Mouse (Mus musculus) embryonic fibroblast, embryonic 13.5 days (primary cell): ENCODE results near the gene Ccdc97. TPM values are rescaled to one million over a fixed set of nuclear protein-coding genes. Genes with fewer than 3 reads are reported as not detected.
A peak's percentile ranks its signal among the peaks of the same experiment; 100 is the strongest.

Experiments
- H3K27ac ChIP-seq: 2 replicates; pipeline ENCODE4 v1.5.1; 2012; ENCODE audit warnings: low read length, control low read depth, inconsistent platforms; ENCODE audit not compliant: insufficient read depth
- H3K4me1 ChIP-seq: 2 replicates; pipeline ENCODE4 v1.6.1; 2011; ENCODE audit warnings: low read length; ENCODE audit not compliant: control insufficient read depth, insufficient read depth
- H3K4me3 ChIP-seq: 2 replicates; pipeline ENCODE4 v1.5.1; 2011; ENCODE audit warnings: mild to moderate bottlenecking, control low read depth, low read length; ENCODE audit not compliant: insufficient read depth
- CTCF ChIP-seq: IDR thresholded peaks from 2 replicates; pipeline ENCODE4 v1.5.1; 2011; ENCODE audit warnings: mild to moderate bottlenecking, control low read depth, low read length, moderate library complexity, borderline replicate concordance; ENCODE audit not compliant: insufficient read depth
- POLR2A ChIP-seq: IDR thresholded peaks from 2 replicates; pipeline ENCODE4 v1.6.1; 2011; ENCODE audit warnings: low read depth, mild to moderate bottlenecking, control low read depth, low read length, moderate library complexity
- polyA plus RNA-seq: library from polyadenylated mRNA; stranded (reverse); fragments of >200 nt; gene quantifications from 2 replicates; pipeline ENCODE4 v1.2.4, GENCODE M21; 2011; ENCODE audit warnings: low read depth; ENCODE audit not compliant: missing spikeins, insufficient read length

Ccdc97 gene
- polyA plus RNA-seq, 1 experiment = 32.0 TPM

DNA sequence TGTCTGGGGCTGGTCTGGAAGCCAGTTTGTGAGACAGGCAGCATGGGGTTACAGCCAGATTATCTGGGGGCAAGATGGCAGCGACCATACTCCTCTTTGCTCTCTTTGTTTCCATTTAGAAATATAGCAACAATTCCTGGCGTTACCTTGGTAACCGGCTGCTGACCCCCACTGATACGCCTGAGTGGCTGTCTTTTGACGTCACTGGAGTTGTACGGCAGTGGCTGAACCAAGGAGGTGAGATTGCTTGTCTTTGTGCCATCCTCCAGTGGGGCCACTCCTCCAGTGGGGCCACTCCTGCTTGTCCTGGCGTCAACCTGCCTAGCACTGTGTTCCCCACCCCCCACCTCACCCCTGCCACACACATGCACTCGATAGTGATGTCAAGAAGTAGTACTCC lies 24.8 kb downstream of the Ccdc97 start:
- Histone ChIP-seq H3K4me3 (no peak overlapping the region), H3K4me1 (no peaks in the 10 kb centered on the region), H3K27ac (no peak overlapping the region)
- TF ChIP-seq CTCF (no peak), POLR2A (no peak)

DNA sequence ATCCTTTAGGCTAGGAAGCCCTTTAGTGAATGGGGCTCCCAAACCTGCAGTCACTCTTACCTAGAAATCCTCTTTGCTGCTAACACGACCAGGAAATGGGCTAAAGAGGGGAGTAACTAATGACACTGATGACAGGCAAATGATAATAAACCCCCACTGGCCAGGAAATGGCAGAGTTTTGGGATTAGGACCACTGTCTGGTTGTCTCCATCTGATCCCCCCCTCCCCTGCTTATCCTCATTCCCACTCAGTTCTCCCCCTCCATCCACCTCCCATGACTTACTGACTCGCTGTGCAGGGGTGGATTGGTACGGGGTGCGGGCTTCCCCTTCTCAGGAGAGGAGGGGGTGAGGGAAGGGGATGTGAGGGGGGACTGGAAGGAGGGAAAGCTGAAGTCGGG lies 28.8 kb downstream of the Ccdc97 start:
- TF ChIP-seq CTCF (no peak), POLR2A (no peak)
- peak overlapping the region; percentile 94; the same call in 1 of the 2 replicates for H3K4me3 ChIP-seq
- H3K4me1 ChIP-seq = no peaks in the 10 kb centered on the region
- H3K27ac ChIP-seq = no peak overlapping the region; the same call in 1 of the 2 replicates

DNA sequence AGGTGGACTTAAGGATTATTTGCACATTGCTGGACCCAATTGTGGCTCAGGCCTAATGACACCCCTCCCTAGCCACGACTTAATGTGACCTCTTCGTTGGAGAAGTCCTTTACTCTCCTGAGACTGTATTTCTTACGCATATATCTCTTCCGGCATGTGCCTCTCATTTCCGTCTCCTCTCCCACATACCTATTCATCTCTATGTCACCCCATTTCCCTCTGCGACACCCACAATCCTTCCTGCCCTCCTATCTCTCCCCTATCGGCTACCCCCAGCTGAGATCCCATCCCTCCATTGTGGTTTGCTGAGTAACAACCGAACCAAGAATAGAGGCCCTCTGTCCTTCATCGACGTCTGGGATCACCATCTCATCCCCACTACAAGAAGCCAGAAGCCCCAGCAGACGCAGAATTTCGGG lies 29.3 kb downstream of the Ccdc97 start:
- TF ChIP-seq POLR2A (no peak), CTCF (no peak)
- peak overlapping the region; percentile 22 for H3K27ac ChIP-seq

DNA sequence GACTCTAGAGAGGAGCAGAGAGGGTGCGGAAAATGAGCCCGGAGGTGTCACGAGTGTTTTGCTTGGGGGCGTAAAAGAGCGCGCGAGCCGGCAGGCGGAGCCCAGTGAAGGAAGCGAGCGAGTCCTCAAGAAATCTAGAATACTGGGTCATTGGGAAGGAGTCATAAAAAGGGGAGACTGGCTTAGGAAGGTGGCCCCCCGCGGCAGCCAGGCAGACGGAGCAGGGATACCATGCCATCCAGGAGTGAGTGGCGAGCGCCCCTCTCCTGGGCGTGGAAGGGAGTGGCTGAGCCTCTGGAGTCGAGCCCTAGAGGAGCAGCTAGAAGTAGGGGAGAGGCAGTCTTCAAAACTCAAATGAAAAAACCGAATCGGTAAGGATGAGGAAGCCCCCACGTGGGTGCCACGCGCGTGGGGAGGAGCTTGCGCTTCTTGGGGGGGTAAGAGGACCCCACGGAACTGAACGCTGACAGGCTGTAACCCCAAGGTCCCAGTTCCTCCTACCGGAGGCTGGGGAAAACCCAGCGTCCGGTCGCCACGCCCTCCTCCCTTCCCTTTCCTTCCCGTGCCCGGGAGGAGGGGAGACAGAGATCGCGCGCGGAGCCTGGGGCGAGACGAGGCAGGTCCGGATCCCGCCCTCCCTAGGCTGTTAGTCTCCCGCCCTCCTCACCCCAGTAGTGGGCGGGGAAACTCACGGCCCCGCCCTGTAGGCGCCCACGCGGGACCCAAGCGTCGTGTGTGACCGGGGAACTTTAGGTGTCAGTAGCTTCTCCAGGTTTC lies 29.9 kb downstream of the Ccdc97 start:
- Histone ChIP-seq H3K4me1 (no peaks in the 10 kb centered on the region), H3K4me3 (peak overlapping the region; percentile 94), H3K27ac (peak overlapping the region; percentile 55)
- peak; percentile 43; the same call in 1 of the 2 replicates for TF ChIP-seq POLR2A
- no peak for TF ChIP-seq CTCF

More for the DNA sequence above, 29.3 kb downstream of the Ccdc97 start:
- Histone ChIP-seq H3K4me1 (no peaks in the 10 kb centered on the region), H3K4me3 (peak overlapping the region; percentile 94)

DNA sequence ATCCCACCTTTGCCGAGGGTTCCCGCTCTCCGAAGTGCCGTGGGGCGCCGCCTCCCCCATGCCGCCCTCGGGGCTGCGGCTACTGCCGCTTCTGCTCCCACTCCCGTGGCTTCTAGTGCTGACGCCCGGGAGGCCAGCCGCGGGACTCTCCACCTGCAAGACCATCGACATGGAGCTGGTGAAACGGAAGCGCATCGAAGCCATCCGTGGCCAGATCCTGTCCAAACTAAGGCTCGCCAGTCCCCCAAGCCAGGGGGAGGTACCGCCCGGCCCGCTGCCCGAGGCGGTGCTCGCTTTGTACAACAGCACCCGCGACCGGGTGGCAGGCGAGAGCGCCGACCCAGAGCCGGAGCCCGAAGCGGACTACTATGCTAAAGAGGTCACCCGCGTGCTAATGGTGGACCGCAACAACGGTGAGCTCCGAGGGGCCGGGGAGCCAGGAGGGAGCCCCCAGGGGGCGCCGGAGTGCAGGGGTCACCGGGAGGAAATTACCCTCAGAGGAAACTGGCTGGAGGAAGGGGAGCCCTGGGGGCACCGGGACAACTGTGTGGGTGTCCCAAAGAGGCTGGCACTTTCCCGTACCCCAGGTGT lies 31.0 kb downstream of the Ccdc97 start:
- H3K4me3 ChIP-seq = peak overlapping the region; percentile 94
- no peaks in the 10 kb centered on the region for H3K4me1 ChIP-seq
- H3K27ac ChIP-seq = peak overlapping the region; percentile 57; the same call in 1 of the 2 replicates
- TF ChIP-seq CTCF = no peak
- no peak for TF ChIP-seq POLR2A

DNA sequence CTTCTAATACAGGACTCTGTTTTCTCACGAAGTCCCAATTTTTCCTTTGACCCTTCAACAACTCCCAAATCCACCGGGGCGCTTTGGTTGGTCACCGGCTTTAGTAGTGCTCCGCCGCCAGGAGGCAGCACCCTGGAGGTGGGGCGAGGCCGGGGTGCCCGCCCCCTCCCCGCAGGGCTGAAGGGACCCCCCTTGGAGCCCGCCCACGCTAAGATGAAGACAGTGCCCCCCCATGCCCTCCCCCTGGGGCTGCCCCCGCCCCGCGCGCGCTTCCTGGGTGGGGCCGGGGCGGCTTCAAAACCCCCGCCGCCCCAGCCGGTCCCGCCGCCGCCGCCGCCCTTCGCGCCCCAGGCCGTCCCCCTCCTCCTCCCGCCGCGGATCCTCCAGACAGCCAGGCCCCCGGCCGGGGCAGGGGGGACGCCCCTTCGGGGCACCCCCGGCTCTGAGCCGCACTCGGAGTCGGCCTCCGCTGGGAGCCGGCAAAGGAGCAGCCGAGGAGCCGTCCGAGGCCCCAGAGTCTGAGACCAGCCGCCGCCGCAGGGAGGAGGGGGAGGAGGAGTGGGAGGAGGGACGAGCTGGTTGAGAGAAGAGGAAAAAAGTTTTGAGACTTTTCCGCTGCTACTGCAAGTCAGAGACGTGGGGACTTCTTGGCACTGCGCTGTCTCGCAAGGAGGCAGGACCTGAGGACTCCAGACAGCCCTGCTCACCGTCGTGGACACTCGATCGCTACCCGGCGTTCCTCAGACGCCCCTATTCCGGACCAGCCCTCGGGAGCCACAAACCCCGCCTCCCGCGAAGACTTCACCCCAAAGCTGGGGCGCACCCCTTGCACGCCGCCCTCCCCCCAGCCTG lies 32.0 kb downstream of the Ccdc97 start, which contains the start of gene Tgfb1:
TSS of gene Tgfb1 (plus strand) at position 323 of the 852 bp plus-strand sequence.
- H3K4me1 ChIP-seq = no peaks in the 10 kb centered on the region
- H3K27ac ChIP-seq = peak within 1 kb of the TSS; percentile 57
- TF ChIP-seq CTCF (0 out of 2 replicates have a peak, but pooled peaks have one; percentile 14), POLR2A (peak; percentile 70)
- H3K4me3 ChIP-seq = peak within 1 kb of the TSS; percentile 94

DNA sequence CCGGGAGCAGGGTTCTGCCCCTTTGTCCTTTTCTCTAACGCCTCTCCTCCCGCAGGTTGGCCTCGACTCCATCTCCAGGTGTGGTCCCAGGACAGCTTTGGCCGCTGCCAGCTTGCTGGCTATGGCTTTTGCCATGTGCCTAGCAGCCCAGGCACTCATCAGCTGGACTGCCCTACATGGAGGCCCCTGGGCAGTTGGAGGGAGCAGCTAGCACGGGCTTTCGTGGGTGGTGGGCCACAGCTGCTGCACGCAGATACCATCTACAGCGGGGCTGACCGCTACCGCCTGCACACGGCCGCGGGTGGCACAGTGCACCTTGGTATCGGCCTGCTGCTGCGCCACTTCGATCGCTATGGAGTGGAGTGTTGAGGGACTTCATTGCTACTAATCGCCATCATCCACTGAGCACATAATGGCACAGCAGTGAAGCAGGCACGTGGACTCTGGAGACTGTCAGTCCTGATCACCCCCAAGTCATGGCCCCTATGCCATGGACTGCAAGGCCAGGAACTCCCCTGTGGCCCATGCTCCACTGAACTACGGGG lies 32.9 kb downstream of the Ccdc97 start:
- H3K4me3 ChIP-seq = 0 out of 2 replicates have a peak overlapping the region, but pooled peaks have one; percentile 0

DNA sequence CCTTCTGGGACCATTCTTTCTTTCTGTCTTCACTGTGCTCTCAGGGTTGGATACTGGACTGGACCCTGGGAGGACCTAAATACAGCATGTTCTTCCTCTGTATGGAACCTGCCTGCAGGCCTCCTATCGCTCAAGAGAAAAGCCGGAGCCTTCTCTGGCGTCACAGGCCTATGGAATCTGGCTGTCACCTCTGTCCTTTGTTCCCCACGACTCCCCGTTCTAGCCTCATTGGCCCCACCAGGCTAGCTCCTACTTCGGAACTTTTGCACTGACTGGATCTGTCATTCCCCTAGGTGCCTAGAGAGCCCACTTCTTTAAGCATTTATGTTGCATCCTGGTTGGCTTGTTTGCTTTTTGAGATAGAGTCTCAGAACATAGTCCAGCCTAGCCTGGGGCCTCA lies 34.2 kb downstream of the Ccdc97 start:
- H3K4me3 ChIP-seq = no peak overlapping the region
- no peak overlapping the region for H3K27ac ChIP-seq
- no peaks in the 10 kb centered on the region for H3K4me1 ChIP-seq
- TF ChIP-seq POLR2A = no peak
- TF ChIP-seq CTCF = no peak

More for the DNA sequence above, 32.9 kb downstream of the Ccdc97 start:
- Histone ChIP-seq H3K27ac (no peak overlapping the region), H3K4me1 (no peaks in the 10 kb centered on the region)
- TF ChIP-seq CTCF (no peak), POLR2A (no peak)
